Mouse (Mus musculus) hematopoietic multipotent progenitor cell, adult 10-12 weeks (in vitro differentiated cells): ENCODE measurements around the gene Cnpy2. TPM values are rescaled to one million over a fixed set of nuclear protein-coding genes. Genes with fewer than 3 reads are reported as not detected.

Experiments
- polyA plus RNA-seq: library from polyadenylated mRNA; stranded (reverse); fragments of >175 nt; gene quantifications from 2 replicates; pipeline ENCODE4 v1.2.3, GENCODE M21; 2012; ENCODE audit warnings: low replicate concordance

Gene Cnpy2
- 29.2 and 43.5 TPM in 2 replicates for polyA plus RNA-seq

GRCm38 (mm10) chr10:128322141-128323108 is at the start of gene Cnpy2:
TSS of gene Cnpy2 (plus strand) at chr10:128322459.

DNA sequence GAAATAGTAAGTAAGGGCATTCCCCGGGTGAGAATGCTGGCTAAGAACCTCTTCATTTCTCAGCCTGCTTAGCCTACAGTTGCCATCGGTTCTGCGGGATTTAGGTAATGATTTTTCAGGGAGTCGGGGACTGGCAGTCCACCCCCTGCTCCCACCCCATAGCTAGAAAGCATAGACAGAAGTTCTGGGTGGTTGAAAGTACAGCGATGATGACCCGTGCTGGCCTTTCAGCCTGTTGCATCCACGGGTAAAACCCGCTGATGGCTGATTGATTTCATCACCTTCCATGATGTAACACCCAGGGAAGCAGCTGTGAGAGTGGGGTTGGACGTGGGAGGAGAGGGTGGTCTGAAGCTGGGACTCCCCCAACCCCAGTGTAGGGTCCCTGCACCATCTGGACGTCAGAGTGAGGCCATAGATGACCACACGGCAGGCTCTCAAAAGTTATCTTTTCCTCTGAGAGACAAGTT is 23.5 kb upstream of the Cnpy2 start, which contains the start of gene Il23a:
Gene Il23a, minus strand, starts transcription at position 51 of the 470 bp plus-strand sequence.

DNA sequence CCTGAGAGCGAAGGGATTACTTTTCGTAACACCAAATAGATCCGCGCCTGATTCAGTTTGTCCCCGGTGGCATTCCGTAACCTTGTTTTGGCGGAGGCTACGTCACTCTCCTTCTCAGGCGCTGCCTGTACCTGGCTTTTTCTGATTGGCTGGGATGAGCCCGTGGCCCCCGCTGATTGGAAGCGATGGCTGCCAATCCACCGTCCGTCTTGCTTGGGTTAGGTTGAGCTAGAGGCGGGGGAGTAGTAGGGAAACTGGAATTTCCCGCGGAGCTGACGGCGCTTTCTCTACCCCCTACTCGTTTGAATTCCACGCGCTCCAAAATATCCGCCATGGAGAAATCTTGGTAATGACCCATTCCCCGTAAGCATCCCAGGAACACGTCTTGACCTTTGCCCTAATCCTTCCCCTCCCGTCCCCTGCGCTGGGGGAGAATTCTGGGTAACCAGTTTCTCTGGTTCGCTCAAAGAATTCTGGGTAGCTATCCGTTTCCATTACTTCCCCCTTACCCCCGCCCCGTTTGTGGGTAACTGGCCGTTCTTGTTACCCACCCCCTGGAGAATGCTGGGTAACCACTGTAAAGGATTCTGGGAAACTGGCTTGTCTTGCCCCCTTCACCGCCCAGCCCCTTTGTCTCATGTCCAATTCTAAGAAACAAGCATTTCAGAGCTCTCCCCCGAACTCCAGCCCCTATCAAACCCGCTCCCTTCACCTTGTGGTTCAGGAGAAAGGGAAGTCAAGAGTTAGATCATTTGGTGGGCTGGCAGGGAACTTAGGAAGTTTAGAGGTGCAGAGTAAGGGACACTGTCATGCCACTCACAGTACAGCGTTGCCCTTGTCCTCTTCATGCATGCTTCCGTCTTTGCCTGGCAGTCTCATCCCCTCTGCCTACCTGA is 18.9 kb upstream of the Cnpy2 start, which contains the start of gene Pan2:
Gene Pan2, plus strand, starts transcription at position 210 of the 896 bp plus-strand sequence.

DNA sequence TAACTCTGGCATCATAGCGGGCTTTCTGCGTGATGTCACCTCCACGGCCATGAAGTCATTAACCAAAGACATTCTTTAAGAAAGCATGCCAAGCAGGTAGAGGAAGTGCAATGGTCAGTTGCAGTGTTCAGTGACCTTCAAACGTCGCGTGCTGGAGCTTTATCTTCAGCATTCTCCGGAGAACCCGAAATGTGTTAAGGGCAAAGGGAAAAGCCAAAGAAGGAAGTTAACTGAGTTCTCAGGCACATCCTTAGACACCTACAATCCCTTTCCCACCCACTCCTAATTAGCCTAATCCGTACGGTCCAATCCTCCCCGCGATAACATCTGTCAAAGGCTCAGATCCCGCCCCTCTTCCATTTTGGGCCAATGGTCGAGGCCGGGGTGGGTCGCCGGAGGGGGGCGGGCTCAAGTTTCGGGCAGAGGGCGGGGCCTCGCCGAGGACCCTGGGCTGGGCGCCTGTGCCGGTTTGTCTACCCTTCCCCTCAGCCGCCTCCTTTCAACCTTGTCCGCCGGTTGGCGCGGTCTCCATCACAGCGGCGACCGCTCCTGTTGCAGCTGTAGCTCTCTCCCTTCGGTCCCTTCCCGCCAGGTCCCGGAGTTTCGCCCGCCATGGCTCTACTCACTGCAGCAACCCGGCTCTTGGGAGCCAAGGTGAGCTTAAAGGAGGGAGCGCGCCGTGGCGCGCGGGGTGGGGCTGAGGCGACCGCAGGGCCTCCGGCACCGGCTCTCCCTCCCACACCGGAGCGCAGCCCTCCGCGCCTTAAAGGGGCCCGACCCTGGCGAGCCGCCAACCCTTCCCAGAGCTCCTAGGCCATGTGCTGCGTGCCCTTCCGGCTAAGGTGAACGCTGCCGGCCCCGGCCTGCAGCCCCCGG is 15.3 kb downstream of the Cnpy2 start, which contains the start of gene Cs:
Gene Cs, plus strand, starts transcription at position 429 of the 876 bp plus-strand sequence.

GRCm38 (mm10) chr10:128368402-128369217 is 46.4 kb downstream of the Cnpy2 start, which contains the start of gene Coq10a:
TSS of gene Coq10a (minus strand) at chr10:128368997.

DNA sequence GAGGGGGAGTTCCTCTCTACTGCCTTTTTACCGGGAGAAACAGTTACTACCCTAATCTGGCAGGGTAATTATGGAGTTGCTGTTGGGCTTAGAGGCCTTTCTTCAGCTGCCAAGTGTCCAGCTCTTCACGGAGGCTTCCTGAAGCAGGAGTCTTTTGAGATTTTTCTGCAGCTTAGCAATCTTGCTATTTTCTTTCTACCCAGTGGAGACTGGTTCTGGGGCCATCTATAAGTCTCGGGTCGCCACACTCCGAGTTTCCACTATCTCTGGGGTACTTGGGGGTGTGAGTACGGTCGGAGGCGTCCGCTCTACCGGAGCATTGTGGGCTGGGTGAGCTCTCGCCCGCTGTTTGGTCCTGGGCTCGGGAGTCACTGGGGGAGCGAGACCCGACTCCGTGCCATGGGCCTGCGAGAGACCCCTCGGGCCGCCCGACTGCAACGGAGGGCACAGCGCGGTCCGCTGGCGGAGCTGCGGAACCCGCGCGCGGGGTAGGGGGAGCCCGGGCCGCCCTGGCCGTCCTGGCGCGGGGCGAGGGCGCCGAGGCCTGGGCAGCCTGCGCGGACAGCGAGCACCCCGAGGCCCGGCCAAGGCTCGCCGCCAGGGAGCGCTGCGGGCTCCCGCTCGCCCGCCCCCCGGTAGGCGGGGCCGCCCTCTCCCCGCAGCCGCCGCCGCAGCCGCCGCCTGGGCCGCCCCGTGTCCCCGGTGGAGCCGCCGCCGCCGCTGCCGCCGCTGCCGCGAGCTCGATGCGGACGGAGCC is 54.4 kb downstream of the Cnpy2 start, which contains the start of gene Ankrd52:
Gene Ankrd52, plus strand, starts transcription at position 661 of the 757 bp plus-strand sequence.

Other genes with a start within 250 kb of the Cnpy2 start
- gene Atp5b, start 239.2 kb upstream of the Cnpy2 start, polyA plus RNA-seq: 514 and 876 TPM in 2 replicates
- 32.1 and 58.1 TPM in 2 replicates for gene Baz2a, start 230.9 kb upstream of the Cnpy2 start, polyA plus RNA-seq
- gene Rbms2, start 142.2 kb upstream of the Cnpy2 start, polyA plus RNA-seq: 12.2 and 13.2 TPM in 2 replicates
- 0.91 TPM in 1 of 2 replicates, not detected in the other for gene Gls2, start 128.0 kb upstream of the Cnpy2 start, polyA plus RNA-seq
- gene Spryd4, start 110.7 kb upstream of the Cnpy2 start, polyA plus RNA-seq: 0.61 and 2.6 TPM in 2 replicates
- gene Mip, start 96.6 kb upstream of the Cnpy2 start, polyA plus RNA-seq: 0.17 TPM in 1 of 2 replicates, not detected in the other
- 8.5 and 11.9 TPM in 2 replicates for gene Timeless, start 90.4 kb upstream of the Cnpy2 start, polyA plus RNA-seq
- gene Apon, start 68.4 kb upstream of the Cnpy2 start, polyA plus RNA-seq: 0.08 TPM in 1 of 2 replicates, not detected in the other
- 0.21 TPM in 1 of 2 replicates, not detected in the other for gene Apof, start 53.8 kb upstream of the Cnpy2 start, polyA plus RNA-seq
- 38.6 and 62.2 TPM in 2 replicates for gene Stat2, start 51.9 kb upstream of the Cnpy2 start, polyA plus RNA-seq
- gene Il23a, start 23.7 kb upstream of the Cnpy2 start, polyA plus RNA-seq: 0.23 TPM in 1 of 2 replicates, not detected in the other
- 4.9 and 7.2 TPM in 2 replicates for gene Pan2, start 19.1 kb upstream of the Cnpy2 start, polyA plus RNA-seq
- gene Cs, start 15.3 kb downstream of the Cnpy2 start, polyA plus RNA-seq: 9.9 and 31.8 TPM in 2 replicates
- gene Coq10a, start 46.5 kb downstream of the Cnpy2 start, polyA plus RNA-seq: 10.2 and 25.7 TPM in 2 replicates
- gene Ankrd52, start 54.7 kb downstream of the Cnpy2 start, polyA plus RNA-seq: 59.6 and 62.0 TPM in 2 replicates
- gene Slc39a5, start 78.8 kb downstream of the Cnpy2 start, polyA plus RNA-seq: not detected in 2 replicates
- 115 and 117 TPM in 2 replicates for gene Nabp2, start 89.0 kb downstream of the Cnpy2 start, polyA plus RNA-seq
- gene Rnf41, start 89.2 kb downstream of the Cnpy2 start, polyA plus RNA-seq: 20.2 and 20.7 TPM in 2 replicates
- 167 and 293 TPM in 2 replicates for gene Smarcc2, start 136.8 kb downstream of the Cnpy2 start, polyA plus RNA-seq
- 68.9 and 549 TPM in 2 replicates for gene Myl6, start 171.7 kb downstream of the Cnpy2 start, polyA plus RNA-seq
- 2.2 TPM in 2 replicates for gene Myl6b, start 176.2 kb downstream of the Cnpy2 start, polyA plus RNA-seq
- 177 and 239 TPM in 2 replicates for gene Esyt1, start 203.4 kb downstream of the Cnpy2 start, polyA plus RNA-seq
- 29.8 and 36.6 TPM in 2 replicates for gene Zc3h10, start 225.3 kb downstream of the Cnpy2 start, polyA plus RNA-seq
- gene Rpl41, start 226.8 kb downstream of the Cnpy2 start, polyA plus RNA-seq: 1,750 and 7,475 TPM in 2 replicates
- 93.8 and 156 TPM in 2 replicates for gene Pa2g4, start 243.5 kb downstream of the Cnpy2 start, polyA plus RNA-seq